Mouse (Mus musculus): ENCODE measurements around the gene Slc2a12.

Gene Slc2a12

GRCm38 (mm10) chr10:22644853-22645491 lies at the start of gene Slc2a12:
Gene Slc2a12, plus strand, starts transcription at chr10:22645011.
- in situ Hi-C loops (cut with MseI, MboI) = no loop called here

GRCm38 (mm10) chr10:22598908-22599480 lies 45.8 kb upstream of the Slc2a12 start:
- in situ Hi-C loops (cut with MseI, MboI) = no loop called here

- in situ Hi-C loops (cut with MseI, MboI) = loop anchor here (25.0 kb wide), 1 partner anchor 486 kb away; no protein-coding TSS in a partner anchor
These were observed 43.8 kb upstream of the Slc2a12 start for GRCm38 (mm10) chr10:22601046-22601445.

- in situ Hi-C loops (cut with MseI, MboI) = loop anchor here (25.0 kb wide), 1 partner anchor 482 kb away; no protein-coding TSS in a partner anchor
These were observed 40.0 kb upstream of the Slc2a12 start for GRCm38 (mm10) chr10:22604801-22605200.

GRCm38 (mm10) chr10:22608273-22608672 lies 36.5 kb upstream of the Slc2a12 start:
- in situ Hi-C loops (cut with MseI, MboI) = loop anchor here (25.0 kb wide), 1 partner anchor 479 kb away; no protein-coding TSS in a partner anchor

GRCm38 (mm10) chr10:22608799-22609357 lies 35.9 kb upstream of the Slc2a12 start:
- in situ Hi-C loops (cut with MseI, MboI) = loop anchor here (25.0 kb wide), 1 partner anchor 478 kb away; no protein-coding TSS in a partner anchor

GRCm38 (mm10) chr10:22613301-22613700 lies 31.5 kb upstream of the Slc2a12 start:
- in situ Hi-C loops (cut with MseI, MboI) = loop anchor here (10.0 to 25.0 kb wide), 2 partner anchors 102 to 474 kb away; no protein-coding TSS in a partner anchor

GRCm38 (mm10) chr10:22614554-22614953 lies 30.3 kb upstream of the Slc2a12 start:
- in situ Hi-C loops (cut with MseI, MboI) = loop anchor here (10.0 to 25.0 kb wide), 2 partner anchors 100 to 473 kb away; no protein-coding TSS in a partner anchor

- in situ Hi-C loops (cut with MseI, MboI) = loop anchor here (10.0 to 25.0 kb wide), 2 partner anchors 99 to 472 kb away; no protein-coding TSS in a partner anchor
These were observed 29.5 kb upstream of the Slc2a12 start for GRCm38 (mm10) chr10:22615309-22615708.

- in situ Hi-C loops (cut with MseI, MboI) = loop anchor here (10.0 to 25.0 kb wide), 2 partner anchors 96 to 468 kb away; no protein-coding TSS in a partner anchor
These were observed 26.0 kb upstream of the Slc2a12 start for GRCm38 (mm10) chr10:22618842-22619241.

GRCm38 (mm10) chr10:22628832-22629231 lies 16.0 kb upstream of the Slc2a12 start:
- in situ Hi-C loops (cut with MseI, MboI) = no loop called here

GRCm38 (mm10) chr10:22631103-22631502 lies 13.7 kb upstream of the Slc2a12 start:
- in situ Hi-C loops (cut with MseI, MboI) = no loop called here

- in situ Hi-C loops (cut with MseI, MboI) = no loop called here
These were observed 13.3 kb upstream of the Slc2a12 start for GRCm38 (mm10) chr10:22631528-22631927.

GRCm38 (mm10) chr10:22631956-22632355 lies 12.9 kb upstream of the Slc2a12 start:
- in situ Hi-C loops (cut with MseI, MboI) = no loop called here

GRCm38 (mm10) chr10:22633406-22634306 lies 11.2 kb upstream of the Slc2a12 start:
- in situ Hi-C loops (cut with MseI, MboI) = no loop called here

- in situ Hi-C loops (cut with MseI, MboI) = no loop called here
These were observed 7.6 kb upstream of the Slc2a12 start for GRCm38 (mm10) chr10:22637241-22637640.

- in situ Hi-C loops (cut with MseI, MboI) = no loop called here
These were observed 640 bp upstream of the Slc2a12 start for GRCm38 (mm10) chr10:22644171-22644570.

- in situ Hi-C loops (cut with MseI, MboI) = no loop called here
These were observed 3.9 kb downstream of the Slc2a12 start for GRCm38 (mm10) chr10:22648702-22649101.

GRCm38 (mm10) chr10:22653820-22654219 lies 9.0 kb downstream of the Slc2a12 start:
- in situ Hi-C loops (cut with MseI, MboI) = no loop called here

- in situ Hi-C loops (cut with MseI, MboI) = no loop called here
These were observed 13.9 kb downstream of the Slc2a12 start for GRCm38 (mm10) chr10:22658534-22659385.

GRCm38 (mm10) chr10:22659386-22659725 lies 14.5 kb downstream of the Slc2a12 start:
- in situ Hi-C loops (cut with MseI, MboI) = no loop called here

Measured in mouse trophoblast stem cell (cell line).